In the genomic region with DNA sequence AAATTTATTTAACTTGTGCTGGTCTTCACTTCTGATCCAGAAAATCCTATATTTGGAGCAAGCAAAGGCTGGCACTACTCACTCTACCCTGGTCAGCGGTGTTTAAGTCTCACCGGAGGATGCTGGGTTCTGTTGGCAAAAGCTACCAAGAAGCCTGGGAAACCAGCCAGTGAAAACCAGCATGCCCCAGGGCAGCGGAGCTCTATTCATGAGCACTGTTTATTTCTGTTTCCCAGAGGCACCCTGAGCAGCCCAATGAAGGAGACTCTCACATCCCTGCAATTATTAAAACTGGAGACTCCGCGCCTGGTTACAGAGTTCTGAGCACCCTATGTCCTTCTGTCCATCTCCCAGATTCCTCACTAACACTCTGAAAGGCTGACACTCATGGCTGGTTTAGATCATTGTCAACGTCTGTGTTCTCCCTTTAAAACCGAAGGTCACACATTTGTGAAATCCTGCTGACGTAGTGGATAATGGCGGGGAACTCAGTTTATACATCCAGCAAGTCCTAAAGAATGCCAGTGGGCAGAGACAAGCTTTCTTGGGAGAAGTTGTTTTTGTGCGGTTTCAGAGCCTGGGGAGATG, we compare ENCODE assay signal across 10 mouse cellular contexts. TPM values are rescaled to one million over a fixed set of nuclear protein-coding genes. Genes with fewer than 3 reads are reported as not detected.
DNase-seq lines count a peak whose midpoint lies in the region; ATAC-seq and TF ChIP-seq lines count a peak whose summit lies in the region.
"Had no signal": no experiment of that assay in that cellular context is flagged by ENCODE, and none has a peak within 500 bp of the region (broad histone marks: within the 10 kb centered on the region; RNA-seq: fewer than 3 reads in every experiment).

No protein-coding gene starts in this region.

- TF ChIP-seq CTCF in embryonic fibroblast, embryonic 13.5 days (IDR thresholded peaks at IDR 0.05; ENCODE audit: borderline replicate concordance, insufficient read depth, low read length): no peak

- no peaks in the 10 kb centered on the region for H3K9me3 ChIP-seq in forebrain, embryonic 12.5 days
- no peaks in the 10 kb centered on the region for H3K9me3 ChIP-seq in forebrain, embryonic 10.5 days
- H3K9me3 ChIP-seq: liver, embryonic 13.5 days; stomach, embryonic 15.5 days had no signal

- no peaks in the 10 kb centered on the region for H3K36me3 ChIP-seq in forebrain, embryonic 12.5 days (replicated peaks)
- H3K36me3 ChIP-seq in forebrain, embryonic 10.5 days (replicated peaks): no peaks in the 10 kb centered on the region
- H3K36me3 ChIP-seq: liver, embryonic 13.5 days; stomach, embryonic 15.5 days had no signal

- H3K4me3 ChIP-seq in forebrain, embryonic 12.5 days (replicated peaks): no peak overlapping the region
- no peak overlapping the region for H3K4me3 ChIP-seq in forebrain, embryonic 10.5 days
- no peak overlapping the region for H3K4me3 ChIP-seq in embryonic fibroblast, embryonic 13.5 days (ENCODE audit: insufficient read depth, low read length)
- H3K4me3 ChIP-seq: liver, embryonic 13.5 days; stomach, embryonic 15.5 days had no signal

- H3K27me3 ChIP-seq in forebrain, embryonic 12.5 days: no peaks in the 10 kb centered on the region
- no peaks in the 10 kb centered on the region for H3K27me3 ChIP-seq in forebrain, embryonic 10.5 days (ENCODE audit: poor library complexity, severe bottlenecking)
- H3K27me3 ChIP-seq: liver, embryonic 13.5 days; stomach, embryonic 15.5 days had no signal

- peak overlapping the region; percentile 37 for H3K27ac ChIP-seq in forebrain, embryonic 12.5 days
- H3K27ac ChIP-seq in forebrain, embryonic 10.5 days: no peak overlapping the region
- peak overlapping the region; percentile 31 for H3K27ac ChIP-seq in embryonic fibroblast, embryonic 13.5 days (ENCODE audit: insufficient read depth, low read length)
- H3K27ac ChIP-seq: liver, embryonic 13.5 days; stomach, embryonic 15.5 days had no signal

- no peak overlapping the region for H3K9ac ChIP-seq in forebrain, embryonic 12.5 days
- H3K9ac ChIP-seq: liver, embryonic 13.5 days; stomach, embryonic 15.5 days had no signal

- no peak overlapping the region for H3K4me2 ChIP-seq in forebrain, embryonic 12.5 days
- H3K4me2 ChIP-seq: liver, embryonic 13.5 days; stomach, embryonic 15.5 days had no signal

- no peak for TF ChIP-seq POLR2A in embryonic fibroblast, embryonic 13.5 days (IDR thresholded peaks at IDR 0.05; ENCODE audit: low read depth, low read length)

- DNase-seq in forebrain, embryonic 10.5 days (ENCODE audit: extremely low spot score, low spot score): no peak
- peak; percentile 67 for DNase-seq in 3134 (ENCODE audit: extremely low read depth, insufficient read length, low spot score)
- DNase-seq in kidney, postnatal 14 days: peak; percentile 59
- DNase-seq in right cerebral cortex, adult 2 months (ENCODE audit: low spot score in 2 of 2): peak; percentile 25 to 27
- no peak for DNase-seq in spleen, postnatal 4 days (ENCODE audit: low spot score in 2 of 2)
- no peak for DNase-seq in retina, embryonic 14.5 days (ENCODE audit: low spot score)
- DNase-seq: liver, embryonic 13.5 days had no signal

- ATAC-seq in forebrain, embryonic 12.5 days (ENCODE audit: low FRiP score): peak; percentile 57; the same call in 1 of the 2 replicates

- H3K4me1 ChIP-seq in forebrain, embryonic 12.5 days: peaks cover 3% of the 10 kb centered on the region; the same call in 1 of the 2 replicates
- H3K4me1 ChIP-seq in forebrain, embryonic 10.5 days: peaks cover 13% of the 10 kb centered on the region
- H3K4me1 ChIP-seq in embryonic fibroblast, embryonic 13.5 days (ENCODE audit: control insufficient read depth, insufficient read depth, low read length): peaks cover 10% of the 10 kb centered on the region

- WGBS in forebrain, embryonic 12.5 days: 72% methylated on average over 10 of the region's 10 CpGs
- 89% methylated on average over 10 of the region's 10 CpGs for WGBS in forebrain, embryonic 10.5 days

RNA-seq across cellular contexts. Expression of gene Ccn1, which starts 31.7 kb away (rescaled TPM):
- 43.9 and 44.1 TPM in 2 replicates for polyA plus RNA-seq in forebrain, embryonic 12.5 days (2016; fragmentation: Nextera tagmentation; extraction: Ambion mirVana)
- polyA plus RNA-seq in forebrain, embryonic 10.5 days (2016; fragmentation: Nextera tagmentation; extraction: Ambion mirVana): 49.9 and 64.8 TPM in 2 replicates
- polyA plus RNA-seq in embryonic fibroblast, embryonic 13.5 days (2011; ENCODE audit: insufficient read length, low read depth, missing spikeins): 464 and 759 TPM in 2 replicates

Comparison
In these comparisons a context has a peak if more than half of its experiments do, and no peak if none do; other contexts are left out.
1. DNase-seq: peak in 3134 (single experiment), kidney, postnatal 14 days (single experiment) and right cerebral cortex, adult 2 months (2 of 2); none in forebrain, embryonic 10.5 days (single experiment), spleen, postnatal 4 days (0 of 2) and retina, embryonic 14.5 days (single experiment).